Mouse (Mus musculus) liver, embryonic 14.5 days (tissue): ENCODE measurements around the gene Stk24. TPM values are rescaled to one million over a fixed set of nuclear protein-coding genes. Genes with fewer than 3 reads are reported as not detected.

ENCODE experiments used
- ATAC-seq: fragments of 200-750 bp; cut with Nextera tagmentation; 2 replicates; pipeline ENCODE4 v1.8.0; 2017; ENCODE audit warnings: moderate number of reproducible peaks, mild to moderate bottlenecking, moderate library complexity; ENCODE audit not compliant: insufficient read depth
- DNase-seq, 3 experiments: peaks; one replicate each; pipeline ENCODE4 v3.0.0-alpha.2; 2012 to 2013; ENCODE audit warnings: low read depth in 3 of 3, low spot score in 3 of 3
- H3K27ac ChIP-seq: fragments of 300-500 bp; sonication (generic); 2 replicates; pipeline ENCODE4 v1.5.1; 2014; ENCODE audit warnings: moderate library complexity, mild to moderate bottlenecking, control low read depth, inconsistent platforms
- H3K27me3 ChIP-seq: fragments of 300-500 bp; sonication (generic); 2 replicates; pipeline ENCODE4 v1.6.1; 2014; ENCODE audit warnings: mild to moderate bottlenecking, low read length, moderate library complexity; ENCODE audit not compliant: control insufficient read depth, insufficient read depth
- H3K36me3 ChIP-seq: fragments of 300-500 bp; sonication (generic); replicated peaks from 2 replicates; pipeline ENCODE4 v1.6.1; 2014; ENCODE audit warnings: low read depth; ENCODE audit not compliant: control insufficient read depth, insufficient read depth
- H3K4me1 ChIP-seq, 2 experiments: fragments of 200-500 bp in 1 of 2; fragments of 300-500 bp in 1 of 2; sonication (generic) in 1 of 2; replicated peaks; 2 replicates each; pipeline ENCODE4 v1.6.1; 2012 to 2014; ENCODE audit warnings: antibody characterized with exemption in 1 of 2, inconsistent platforms in 1 of 2, low read length in 1 of 2; ENCODE audit not compliant: control insufficient read depth in 2 of 2, insufficient read depth in 2 of 2
- H3K4me2 ChIP-seq: fragments of 300-500 bp; sonication (generic); 2 replicates; pipeline ENCODE4 v1.6.1; 2014; ENCODE audit warnings: low read depth, mild to moderate bottlenecking, control low read depth, moderate library complexity
- H3K4me3 ChIP-seq, 2 experiments: fragments of 200-500 bp in 1 of 2; fragments of 300-500 bp in 1 of 2; sonication (generic) in 1 of 2; 2 replicates each; pipeline ENCODE4 v1.5.1; 2012 to 2014; ENCODE audit warnings: low read depth in 2 of 2, low read length in 2 of 2, mild to moderate bottlenecking in 2 of 2, control low read depth in 1 of 2, inconsistent platforms in 1 of 2, moderate library complexity in 1 of 2; ENCODE audit not compliant: insufficient read depth in 1 of 2
- H3K9ac ChIP-seq: fragments of 300-500 bp; sonication (generic); replicated peaks from 2 replicates; pipeline ENCODE4 v1.6.1; 2014; ENCODE audit warnings: mild to moderate bottlenecking, control low read depth, moderate library complexity
- H3K9me3 ChIP-seq: fragments of 300-500 bp; sonication (generic); 2 replicates; pipeline ENCODE4 v1.6.1; 2016; ENCODE audit warnings: low read length, mixed read lengths; ENCODE audit not compliant: control insufficient read depth
- CTCF ChIP-seq: IDR thresholded peaks from 2 replicates; pipeline ENCODE4 v1.5.1; 2016; ENCODE audit warnings: antibody characterized with exemption, low read depth, control low read depth
- EP300 ChIP-seq: IDR thresholded peaks from 2 replicates; pipeline ENCODE4 v1.6.1; 2016; ENCODE audit warnings: antibody characterized with exemption, low read depth
- WGBS: fragments of 180-500 bp; shearing (Covaris S2); extraction: QIAGEN DNeasy Blood & Tissue Kit; methylation state at CpG from one replicate; pipeline ENCODE4 v1.1.7; 2014; ENCODE audit not compliant: insufficient replicate concordance; 5-methylcytosine and 5-hydroxymethylcytosine counted together
- polyA plus RNA-seq, 2 experiments: library from polyadenylated mRNA; depleted of rRNA in 1 of 2; stranded (reverse) in 1 of 2; unstranded in 1 of 2; fragments of >200 nt; fragmentation: Nextera tagmentation in 1 of 2; extraction: Ambion mirVana in 1 of 2; gene quantifications; 2 replicates each; pipeline versions ENCODE4 v1.2.1 to v1.2.3; 2012 to 2014

Stk24 gene
- polyA plus RNA-seq, 2 experiments = 22.5 to 31.0 TPM

- DNase-seq = no peak
- Histone ChIP-seq H3K4me2 (no peak overlapping the region), H3K27ac (no peak overlapping the region), H3K36me3 (no peaks in the 10 kb centered on the region), H3K9me3 (no peaks in the 10 kb centered on the region), H3K4me1 (no peaks in the 10 kb centered on the region), H3K4me3 (no peak overlapping the region), H3K27me3 (no peaks in the 10 kb centered on the region), H3K9ac (no peak overlapping the region; the same call in 1 of the 2 replicates)
- WGBS = 52% methylated on average over 5 of the region's 5 CpGs
- TF ChIP-seq CTCF = no peak
- no peak for TF ChIP-seq EP300
- no peak for ATAC-seq
Observed at GRCm38 (mm10) chr14:121251099-121251498, 128.7 kb downstream of the Stk24 start.

- TF ChIP-seq EP300 (no peak), CTCF (no peak)
- Histone ChIP-seq H3K27me3 (no peaks in the 10 kb centered on the region), H3K4me3 (no peak overlapping the region), H3K9me3 (no peaks in the 10 kb centered on the region), H3K9ac (no peak overlapping the region), H3K4me2 (no peak overlapping the region), H3K27ac (no peak overlapping the region), H3K36me3 (no peaks in the 10 kb centered on the region), H3K4me1 (no peaks in the 10 kb centered on the region)
- 62% methylated on average over 5 of the region's 5 CpGs for WGBS
- DNase-seq (no peak), ATAC-seq (no peak)
Observed at GRCm38 (mm10) chr14:121248346-121248745, 131.5 kb downstream of the Stk24 start.

- Histone ChIP-seq H3K4me2 (no peak overlapping the region), H3K27ac (no peak overlapping the region), H3K4me3 (no peak overlapping the region), H3K36me3 (no peaks in the 10 kb centered on the region), H3K9ac (no peak overlapping the region), H3K4me1 (no peaks in the 10 kb centered on the region), H3K27me3 (no peaks in the 10 kb centered on the region), H3K9me3 (no peaks in the 10 kb centered on the region)
- 79% methylated on average over 7 of the region's 7 CpGs for WGBS
- DNase-seq (no peak), ATAC-seq (no peak)
- no peak for TF ChIP-seq EP300
- no peak for TF ChIP-seq CTCF
Observed at GRCm38 (mm10) chr14:121247287-121247686, 132.5 kb downstream of the Stk24 start.

GRCm38 (mm10) chr14:121246048-121246731, 133.6 kb downstream of the Stk24 start:
- Histone ChIP-seq H3K9me3 (no peaks in the 10 kb centered on the region), H3K9ac (no peak overlapping the region), H3K4me2 (no peak overlapping the region), H3K4me3 (no peak overlapping the region), H3K36me3 (no peaks in the 10 kb centered on the region), H3K4me1 (no peaks in the 10 kb centered on the region), H3K27ac (no peak overlapping the region), H3K27me3 (no peaks in the 10 kb centered on the region)
- 65% methylated on average over 14 of the region's 14 CpGs for WGBS
- ATAC-seq (no peak), DNase-seq (no peak)
- TF ChIP-seq EP300 (no peak), CTCF (no peak)

GRCm38 (mm10) chr14:121244104-121244503, 135.7 kb downstream of the Stk24 start:
- H3K27me3 ChIP-seq = no peaks in the 10 kb centered on the region
- H3K4me3 ChIP-seq = no peak overlapping the region
- no peak overlapping the region for H3K9ac ChIP-seq
- no peaks in the 10 kb centered on the region for H3K4me1 ChIP-seq
- no peak overlapping the region for H3K4me2 ChIP-seq
- no peak for DNase-seq
- no peaks in the 10 kb centered on the region for H3K36me3 ChIP-seq
- H3K9me3 ChIP-seq = no peaks in the 10 kb centered on the region
- 70% methylated on average over 15 of the region's 15 CpGs for WGBS
- ATAC-seq = no peak
- TF ChIP-seq CTCF (no peak), EP300 (no peak)
- H3K27ac ChIP-seq = no peak overlapping the region
